ENCODE assay signal across 13 mouse cellular contexts in the genomic region with DNA sequence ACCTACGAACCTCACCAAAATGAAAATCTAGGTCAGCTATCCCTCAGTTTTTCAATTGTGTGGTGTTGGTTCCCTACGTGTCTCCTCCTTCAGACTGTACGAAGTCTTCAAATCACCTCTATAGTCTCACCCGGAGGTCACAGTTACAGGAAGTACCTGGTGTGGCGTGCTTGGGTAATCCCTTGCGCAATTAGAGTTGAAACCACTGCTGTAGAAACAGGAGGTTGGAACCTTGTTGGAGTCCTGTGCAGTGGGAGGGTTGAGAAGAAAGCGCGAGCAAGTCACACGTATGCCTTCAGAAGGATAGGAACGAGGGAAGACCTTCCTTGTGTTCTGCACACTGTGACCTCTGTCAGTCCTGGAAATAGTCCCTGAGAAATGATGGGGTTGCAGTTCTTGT.
DNase-seq lines count a peak whose midpoint lies in the region; ATAC-seq and TF ChIP-seq lines count a peak whose summit lies in the region.
"Had no signal": no experiment of that assay in that cellular context is flagged by ENCODE, and none has a peak within 500 bp of the region (broad histone marks: within the 10 kb centered on the region; RNA-seq: fewer than 3 reads in every experiment).

No protein-coding gene starts in this region.

- H3K27me3 ChIP-seq in neural tube, embryonic 13.5 days: no peaks in the 10 kb centered on the region
- H3K27me3 ChIP-seq in lung, postnatal 0 days (replicated peaks; ENCODE audit: insufficient read depth, low read length): no peaks in the 10 kb centered on the region
- no peaks in the 10 kb centered on the region for H3K27me3 ChIP-seq in splenic B cell, adult 2 months (ENCODE audit: control insufficient read depth, insufficient read depth, low read length, poor library complexity, severe bottlenecking)
- H3K27me3 ChIP-seq: embryonic facial prominence, embryonic 15.5 days; heart, embryonic 12.5 days had no signal

- TF ChIP-seq EP300 in lung, postnatal 0 days (IDR thresholded peaks at IDR 0.05): no peak

- intact Hi-C loops in left cerebral cortex, postnatal 36 days (cut with DNase I): no loop called here

- WGBS in neural tube, embryonic 13.5 days: 90% methylated on average over 10 of the region's 10 CpGs
- WGBS in lung, postnatal 0 days: 76% methylated on average over 10 of the region's 10 CpGs

- H3K4me2 ChIP-seq in neural tube, embryonic 13.5 days: no peak overlapping the region
- H3K4me2 ChIP-seq in lung, postnatal 0 days (replicated peaks; ENCODE audit: low read depth, low read length): no peak overlapping the region
- H3K4me2 ChIP-seq: embryonic facial prominence, embryonic 15.5 days; heart, embryonic 12.5 days; hindbrain, embryonic 14.5 days had no signal

- H3K9me3 ChIP-seq in neural tube, embryonic 13.5 days: no peaks in the 10 kb centered on the region
- no peaks in the 10 kb centered on the region for H3K9me3 ChIP-seq in lung, postnatal 0 days (ENCODE audit: low read length)
- H3K9me3 ChIP-seq: embryonic facial prominence, embryonic 15.5 days; heart, embryonic 12.5 days; midbrain, embryonic 10.5 days had no signal

- H3K4me3 ChIP-seq in neural tube, embryonic 13.5 days: no peak overlapping the region
- H3K4me3 ChIP-seq in lung, postnatal 0 days (ENCODE audit: low read depth, low read length): no peak overlapping the region
- H3K4me3 ChIP-seq: embryonic facial prominence, embryonic 15.5 days; heart, embryonic 12.5 days; midbrain, embryonic 10.5 days had no signal

- TF ChIP-seq CTCF in lung, postnatal 0 days (IDR thresholded peaks at IDR 0.05): no peak

- peak; percentile 17; the same call in 1 of the 2 replicates for ATAC-seq in neural tube, embryonic 13.5 days (ENCODE audit: low read depth)
- peak; percentile 64 for ATAC-seq in lung, postnatal 0 days

- peak; percentile 26 for DNase-seq in adrenal gland, postnatal 14 days
- DNase-seq in adrenal gland, postnatal 4 days (ENCODE audit: low spot score in 2 of 2): no peak
- no peak for DNase-seq in neural tube, embryonic 10.5 days (ENCODE audit: extremely low spot score, low spot score)
- DNase-seq in lung, postnatal 0 days (ENCODE audit: low spot score): peak; percentile 53
- DNase-seq in splenic B cell, adult 2 months (ENCODE audit: low read depth, low spot score): peak; percentile 5
- no peak for DNase-seq in left cerebral cortex, postnatal 36 days (ENCODE audit: low spot score in 2 of 2)
- DNase-seq in embryo, embryonic 9.5 days (ENCODE audit: extremely low spot score): no peak
- DNase-seq: right cerebral cortex, postnatal 25 days had no signal

- no peak overlapping the region for H3K9ac ChIP-seq in neural tube, embryonic 13.5 days
- no peak overlapping the region for H3K9ac ChIP-seq in lung, postnatal 0 days (replicated peaks; ENCODE audit: low read depth)
- H3K9ac ChIP-seq: embryonic facial prominence, embryonic 15.5 days; heart, embryonic 12.5 days; hindbrain, embryonic 14.5 days had no signal

- no peak overlapping the region for H3K27ac ChIP-seq in neural tube, embryonic 13.5 days (replicated peaks)
- no peak overlapping the region for H3K27ac ChIP-seq in lung, postnatal 0 days (ENCODE audit: low read length)
- H3K27ac ChIP-seq: embryonic facial prominence, embryonic 15.5 days; hindbrain, embryonic 14.5 days; midbrain, embryonic 10.5 days had no signal

- peaks cover 7% of the 10 kb centered on the region; the same call in 1 of the 2 replicates for H3K4me1 ChIP-seq in neural tube, embryonic 13.5 days (replicated peaks)
- peaks cover 5% of the 10 kb centered on the region; the same call in 1 of the 2 replicates for H3K4me1 ChIP-seq in lung, postnatal 0 days (ENCODE audit: insufficient read depth, low read depth, low read length)
- H3K4me1 ChIP-seq: midbrain, embryonic 10.5 days had no signal

- H3K36me3 ChIP-seq in neural tube, embryonic 13.5 days: no peaks in the 10 kb centered on the region
- H3K36me3 ChIP-seq in lung, postnatal 0 days (ENCODE audit: insufficient read depth, low read length): no peaks in the 10 kb centered on the region
- no peaks in the 10 kb centered on the region for H3K36me3 ChIP-seq in splenic B cell, adult 2 months (ENCODE audit: control insufficient read depth, insufficient read depth, low read length, poor library complexity, severe bottlenecking)
- H3K36me3 ChIP-seq: embryonic facial prominence, embryonic 15.5 days; heart, embryonic 12.5 days had no signal

Comparison
In these comparisons a context has a peak if more than half of its experiments do, and no peak if none do; other contexts are left out.
1. DNase-seq: peak in adrenal gland, postnatal 14 days (single experiment), lung, postnatal 0 days (single experiment) and splenic B cell, adult 2 months (single experiment); none in adrenal gland, postnatal 4 days (0 of 2), neural tube, embryonic 10.5 days (single experiment), left cerebral cortex, postnatal 36 days (0 of 2) and embryo, embryonic 9.5 days (single experiment).